Mouse (Mus musculus): ENCODE data around the gene Guca2b. TPM values are rescaled to one million over a fixed set of nuclear protein-coding genes. Genes with fewer than 3 reads are reported as not detected.

The Guca2b gene
- total and polyA plus RNA-seq, 3 experiments = not detected

GRCm38 (mm10) chr4:119626876-119627275, 31.9 kb downstream of the Guca2b start:
- no peaks in the 10 kb centered on the region for H3K4me1 ChIP-seq (ENCODE audit: control insufficient read depth in 1 of 2, insufficient read depth in 2 of 2, low read length in 2 of 2)
- no peak for DNase-seq (ENCODE audit: low read depth, low spot score)
- no peaks in the 10 kb centered on the region for H3K9me3 ChIP-seq (replicated peaks; ENCODE audit: insufficient read depth, low read length)
- H3K27me3 ChIP-seq (ENCODE audit: control insufficient read depth in 1 of 2, insufficient read depth in 2 of 2, low read length in 2 of 2) = no peaks in the 10 kb centered on the region
- no peak overlapping the region for H3K9ac ChIP-seq (ENCODE audit: control insufficient read depth, low read depth, low read length, poor library complexity, severe bottlenecking)
- H3K36me3 ChIP-seq (ENCODE audit: control insufficient read depth in 1 of 2, insufficient read depth in 2 of 2, low read length in 2 of 2) = peaks cover 0 to 11% of the 10 kb centered on the region in 2 experiments; a peak in 3 of 4 replicates
- no peak overlapping the region for H3K27ac ChIP-seq (ENCODE audit: control insufficient read depth, low read depth, low read length)
- no peak overlapping the region for H3K4me3 ChIP-seq (ENCODE audit: control insufficient read depth in 1 of 2, insufficient read depth in 1 of 2, low read depth in 2 of 2, low read length in 2 of 2)
- no peaks in the 10 kb centered on the region for H3K79me2 ChIP-seq (ENCODE audit: control insufficient read depth, insufficient read depth, low read length, poor library complexity)
- no peak for TF ChIP-seq CTCF (IDR thresholded peaks at IDR 0.05 in 2 of 3, conservative IDR thresholded peaks at IDR 0.05 in 1 of 3; ENCODE audit: control insufficient read depth in 1 of 3, insufficient read depth in 1 of 3, low read depth in 2 of 3, low read length in 3 of 3, poor library complexity in 1 of 3, severe bottlenecking in 1 of 3)
- no peak for TF ChIP-seq RAD21 (IDR thresholded peaks at IDR 0.05; ENCODE audit: low read depth, low read length)
- no peak for TF ChIP-seq MAFK (IDR thresholded peaks at IDR 0.05; ENCODE audit: borderline replicate concordance, low read depth, low read length)
- TF ChIP-seq TAL1 (IDR thresholded peaks at IDR 0.05; ENCODE audit: low read length) = no peak
- no peak for TF ChIP-seq MAX (IDR thresholded peaks at IDR 0.05; ENCODE audit: low read length)
- TF ChIP-seq GATA1 (IDR thresholded peaks at IDR 0.05; ENCODE audit: low read depth, low read length) = no peak
- no peak for TF ChIP-seq USF1 (IDR thresholded peaks at IDR 0.05; ENCODE audit: low read depth, low read length)
- TF ChIP-seq POLR2AphosphoS2 (IDR thresholded peaks at IDR 0.05; ENCODE audit: low read length) = no peak
- TF ChIP-seq CHD2 (IDR thresholded peaks at IDR 0.05; ENCODE audit: low read length) = no peak
- TF ChIP-seq GABPA (IDR thresholded peaks at IDR 0.05; ENCODE audit: low read depth, low read length) = no peak
- TF ChIP-seq UBTF (IDR thresholded peaks at IDR 0.05; ENCODE audit: borderline replicate concordance, insufficient read depth, low read depth, low read length) = no peak
- no peak for TF ChIP-seq SIN3A (IDR thresholded peaks at IDR 0.05; ENCODE audit: low read length)
- no peak for TF ChIP-seq MAZ (IDR thresholded peaks at IDR 0.05; ENCODE audit: low read depth, low read length)
- no peak for TF ChIP-seq POLR2AphosphoS5 (IDR thresholded peaks at IDR 0.05; ENCODE audit: borderline replicate concordance, low read depth, low read length)
- TF ChIP-seq BHLHE40 (IDR thresholded peaks at IDR 0.05; ENCODE audit: borderline replicate concordance, low read depth, low read length) = no peak
- no peak for TF ChIP-seq EP300 (IDR thresholded peaks at IDR 0.05; ENCODE audit: low read depth in 1 of 2, low read length in 2 of 2)
- no peak for TF ChIP-seq SMC3 (IDR thresholded peaks at IDR 0.05; ENCODE audit: low read depth, low read length)
- TF ChIP-seq ELF1 (IDR thresholded peaks at IDR 0.05; ENCODE audit: low read depth, low read length) = no peak
- no peak for TF ChIP-seq ZMIZ1 (IDR thresholded peaks at IDR 0.05; ENCODE audit: low read depth, low read length)

GRCm38 (mm10) chr4:119626081-119626645, 32.6 kb downstream of the Guca2b start:
- no peaks in the 10 kb centered on the region for H3K4me1 ChIP-seq (ENCODE audit: control insufficient read depth in 1 of 2, insufficient read depth in 2 of 2, low read length in 2 of 2)
- no peak overlapping the region for H3K9ac ChIP-seq (ENCODE audit: control insufficient read depth, low read depth, low read length, poor library complexity, severe bottlenecking)
- TF ChIP-seq EP300 (IDR thresholded peaks at IDR 0.05; ENCODE audit: low read depth in 1 of 2, low read length in 2 of 2) (no peak), RAD21 (IDR thresholded peaks at IDR 0.05; ENCODE audit: low read depth, low read length) (no peak), MAZ (IDR thresholded peaks at IDR 0.05; ENCODE audit: low read depth, low read length) (no peak), POLR2A (IDR thresholded peaks at IDR 0.05; ENCODE audit: control insufficient read depth in 1 of 2, insufficient read depth in 1 of 2, low read depth in 1 of 2, low read length in 2 of 2, poor library complexity in 1 of 2) (no peak), SIN3A (IDR thresholded peaks at IDR 0.05; ENCODE audit: low read length) (no peak), HCFC1 (IDR thresholded peaks at IDR 0.05; ENCODE audit: low read depth, low read length) (no peak), ZMIZ1 (IDR thresholded peaks at IDR 0.05; ENCODE audit: low read depth, low read length) (no peak), NELFE (IDR thresholded peaks at IDR 0.05; ENCODE audit: low read depth, low read length) (no peak), USF2 (IDR thresholded peaks at IDR 0.05; ENCODE audit: borderline replicate concordance in 1 of 2, insufficient read depth in 1 of 2, low read depth in 1 of 2, low read length in 2 of 2) (no peak), MAFK (IDR thresholded peaks at IDR 0.05; ENCODE audit: borderline replicate concordance, low read depth, low read length) (no peak), TCF12 (IDR thresholded peaks at IDR 0.05; ENCODE audit: low read depth, low read length) (no peak), POLR2AphosphoS2 (IDR thresholded peaks at IDR 0.05; ENCODE audit: low read length) (no peak), MYC (IDR thresholded peaks at IDR 0.05; ENCODE audit: low read depth, low read length) (no peak), NRF1 (IDR thresholded peaks at IDR 0.05; ENCODE audit: insufficient read depth, low read depth, low read length, poor library complexity, severe bottlenecking) (no peak), RCOR1 (IDR thresholded peaks at IDR 0.05; ENCODE audit: low read depth, low read length) (no peak), MEF2A (IDR thresholded peaks at IDR 0.05; ENCODE audit: extremely low read depth, insufficient replicate concordance, low read depth, low read length, poor library complexity, severe bottlenecking) (no peak)
- no peaks in the 10 kb centered on the region for H3K27me3 ChIP-seq (ENCODE audit: control insufficient read depth in 1 of 2, insufficient read depth in 2 of 2, low read length in 2 of 2)
- H3K36me3 ChIP-seq (ENCODE audit: control insufficient read depth in 1 of 2, insufficient read depth in 2 of 2, low read length in 2 of 2) = peaks cover 0 to 11% of the 10 kb centered on the region in 2 experiments; a peak in 2 of 4 replicates
- no peak overlapping the region for H3K27ac ChIP-seq (ENCODE audit: control insufficient read depth, low read depth, low read length)
- no peaks in the 10 kb centered on the region for H3K79me2 ChIP-seq (ENCODE audit: control insufficient read depth, insufficient read depth, low read length, poor library complexity)
- H3K9me3 ChIP-seq (replicated peaks; ENCODE audit: insufficient read depth, low read length) = no peaks in the 10 kb centered on the region
- DNase-seq (ENCODE audit: low read depth, low spot score) = no peak
- no peak overlapping the region for H3K4me3 ChIP-seq (ENCODE audit: control insufficient read depth in 1 of 2, insufficient read depth in 1 of 2, low read depth in 2 of 2, low read length in 2 of 2)
